Mouse (Mus musculus) CH12.LX (cell line): ENCODE measurements around the gene Filip1l. TPM values are rescaled to one million over a fixed set of nuclear protein-coding genes. Genes with fewer than 3 reads are reported as not detected.

Experiments
- DNase-seq: peaks from one replicate; pipeline ENCODE4 v3.0.0-alpha.2; 2013; ENCODE audit errors: extremely low read depth
- H3K27ac ChIP-seq: 2 replicates; pipeline ENCODE4 v1.5.1; 2012; ENCODE audit warnings: low read depth, mild to moderate bottlenecking, control low read depth, moderate library complexity; ENCODE audit not compliant: insufficient read depth
- H3K27me3 ChIP-seq: replicated peaks from 2 replicates; pipeline ENCODE3; 2012; ENCODE audit warnings: inconsistent platforms
- H3K36me3 ChIP-seq, 2 experiments: replicated peaks in 1 of 2; 2 replicates each; pipeline versions ENCODE3 to v1.6.1; 2012; ENCODE audit warnings: inconsistent platforms in 1 of 2, low read length in 1 of 2, mild to moderate bottlenecking in 1 of 2, mixed read lengths in 1 of 2, moderate library complexity in 1 of 2; ENCODE audit not compliant: control insufficient read depth in 1 of 2, insufficient read depth in 1 of 2
- H3K4me1 ChIP-seq, 2 experiments: 2 replicates each; pipeline ENCODE4 v1.6.1; 2012; ENCODE audit warnings: inconsistent platforms in 1 of 2, moderate library complexity in 1 of 2; ENCODE audit not compliant: insufficient read depth in 2 of 2, control insufficient read depth in 1 of 2
- H3K4me2 ChIP-seq: 2 replicates; pipeline ENCODE4 v1.6.1; 2012; ENCODE audit warnings: low read depth, mild to moderate bottlenecking, control low read depth; ENCODE audit not compliant: poor library complexity, insufficient read depth, severe bottlenecking
- H3K4me3 ChIP-seq, 3 experiments: fragments of 150-350 bp in 1 of 3; sonication (generic) in 1 of 3; replicated peaks in 1 of 3; 2 replicates each; pipeline versions ENCODE3 to v1.5.1; 2011 to 2012; ENCODE audit warnings: low read depth in 2 of 3, low read length in 2 of 3, mild to moderate bottlenecking in 2 of 3, moderate library complexity in 2 of 3, control low read depth in 1 of 3, improper control_type of control experiment in 1 of 3, inconsistent platforms in 1 of 3, mixed read lengths in 1 of 3; ENCODE audit not compliant: poor library complexity in 1 of 3
- H3K79me2 ChIP-seq: replicated peaks from 2 replicates; pipeline ENCODE4 v1.6.1; 2012; ENCODE audit warnings: mild to moderate bottlenecking, moderate library complexity; ENCODE audit not compliant: control insufficient read depth, poor library complexity, insufficient read depth, severe bottlenecking; ENCODE audit errors: extremely low read depth
- H3K9ac ChIP-seq: 2 replicates; pipeline ENCODE4 v1.6.1; 2012; ENCODE audit warnings: low read depth, mild to moderate bottlenecking, control low read depth, moderate library complexity; ENCODE audit not compliant: insufficient read depth
- H3K9me3 ChIP-seq: replicated peaks from 2 replicates; pipeline ENCODE3; 2012; ENCODE audit warnings: low read length, inconsistent platforms, mixed read lengths
- BHLHE40 ChIP-seq: IDR thresholded peaks from 2 replicates; pipeline ENCODE4 v1.6.1; 2011; ENCODE audit warnings: mild to moderate bottlenecking, low read depth, low read length, improper control_type of control experiment
- CHD1 ChIP-seq: IDR thresholded peaks from 2 replicates; pipeline ENCODE4 v1.6.1; 2012; ENCODE audit warnings: low read depth, low read length, improper control_type of control experiment, inconsistent platforms
- CHD2 ChIP-seq: IDR thresholded peaks from 2 replicates; pipeline ENCODE4 v1.6.1; 2011; ENCODE audit warnings: low read length, improper control_type of control experiment
- CTCF ChIP-seq, 2 experiments: IDR thresholded peaks in 1 of 2; conservative IDR thresholded peaks in 1 of 2; 2 replicates each; pipeline ENCODE4 v1.5.1; 2011 to 2012; ENCODE audit warnings: low read depth in 2 of 2, low read length in 2 of 2, improper control_type of control experiment in 1 of 2, inconsistent platforms in 1 of 2, mild to moderate bottlenecking in 1 of 2, moderate library complexity in 1 of 2
- EP300 ChIP-seq: IDR thresholded peaks from 2 replicates; pipeline ENCODE4 v1.6.1; 2011; ENCODE audit warnings: low read length, improper control_type of control experiment
- GABPA ChIP-seq: IDR thresholded peaks from 2 replicates; pipeline ENCODE4 v1.6.1; 2012; ENCODE audit warnings: low read depth, low read length, improper control_type of control experiment, inconsistent platforms; ENCODE audit not compliant: insufficient replicate concordance
- HCFC1 ChIP-seq: IDR thresholded peaks from 2 replicates; pipeline ENCODE4 v1.6.1; 2012; ENCODE audit warnings: low read depth, mild to moderate bottlenecking, inconsistent platforms, low read length, improper control_type of control experiment
- JUND ChIP-seq: conservative IDR thresholded peaks from 2 replicates; pipeline ENCODE4 v1.6.1; 2011; ENCODE audit warnings: low read depth, low read length, improper control_type of control experiment
- KAT2A ChIP-seq: IDR thresholded peaks from 2 replicates; pipeline ENCODE4 v1.6.1; 2012; ENCODE audit warnings: low read length, improper control_type of control experiment, inconsistent platforms; ENCODE audit not compliant: insufficient replicate concordance
- MAX ChIP-seq: IDR thresholded peaks from 2 replicates; pipeline ENCODE4 v1.6.1; 2011; ENCODE audit warnings: low read length, improper control_type of control experiment
- MEF2A ChIP-seq: IDR thresholded peaks from 2 replicates; pipeline ENCODE4 v1.6.1; 2014; ENCODE audit warnings: low read depth, mild to moderate bottlenecking, inconsistent platforms, low read length, improper control_type of control experiment, borderline replicate concordance
- MXI1 ChIP-seq: IDR thresholded peaks from 2 replicates; pipeline ENCODE4 v1.6.1; 2011; ENCODE audit warnings: mild to moderate bottlenecking, low read depth, low read length, improper control_type of control experiment
- MYC ChIP-seq: IDR thresholded peaks from 2 replicates; pipeline ENCODE4 v1.6.1; 2011; ENCODE audit warnings: low read depth, mild to moderate bottlenecking, improper control_type of control experiment, low read length
- NRF1 ChIP-seq: IDR thresholded peaks from 2 replicates; pipeline ENCODE4 v1.6.1; 2014; ENCODE audit warnings: low read depth, mild to moderate bottlenecking, inconsistent platforms, low read length, improper control_type of control experiment, moderate library complexity
- PAX5 ChIP-seq: IDR thresholded peaks from 2 replicates; pipeline ENCODE4 v1.6.1; 2012; ENCODE audit warnings: low read length, inconsistent platforms, mixed read lengths
- POLR2A ChIP-seq: IDR thresholded peaks from 2 replicates; pipeline ENCODE4 v1.6.1; 2011; ENCODE audit warnings: low read depth, mild to moderate bottlenecking, improper control_type of control experiment, low read length
- RAD21 ChIP-seq: IDR thresholded peaks from 2 replicates; pipeline ENCODE4 v1.6.1; 2011; ENCODE audit warnings: low read depth, mild to moderate bottlenecking, low read length, improper control_type of control experiment, moderate library complexity
- RCOR1 ChIP-seq: conservative IDR thresholded peaks from 2 replicates; pipeline ENCODE4 v1.6.1; 2012; ENCODE audit warnings: low read depth, mild to moderate bottlenecking, inconsistent platforms, low read length, improper control_type of control experiment
- TBP ChIP-seq: conservative IDR thresholded peaks from 2 replicates; pipeline ENCODE4 v1.6.1; 2011; ENCODE audit warnings: low read depth, low read length, improper control_type of control experiment
- TCF12 ChIP-seq: IDR thresholded peaks from 2 replicates; pipeline ENCODE4 v1.6.1; 2014; ENCODE audit warnings: low read depth, mild to moderate bottlenecking, inconsistent platforms, low read length, improper control_type of control experiment
- UBTF ChIP-seq: IDR thresholded peaks from 2 replicates; pipeline ENCODE4 v1.6.1; 2012; ENCODE audit warnings: low read depth, mild to moderate bottlenecking, inconsistent platforms, low read length, improper control_type of control experiment, moderate library complexity
- dilution Hi-C: fragments of 300-500 bp; cut with MboI; formaldehyde crosslinking; loops from 2 replicates; pipeline ENCODE4 v1.14.3; 2020; ENCODE audit warnings: low sequenced_read_pairs; ENCODE audit not compliant: extremely low pct_unique_long_range_greater_than_20kb, extremely low pct_ligation_motif_present
- in situ Hi-C: fragments of 300-500 bp; cut with MboI; formaldehyde crosslinking; loops from 3 replicates; pipeline ENCODE4 v1.14.3; 2019; ENCODE audit warnings: low sequenced_read_pairs, low pct_ligation_motif_present, low pct_unique_long_range_greater_than_20kb, mixed read lengths
- polyA plus RNA-seq: library from polyadenylated mRNA; unstranded; fragments of >175 nt; gene quantifications from 2 replicates; pipeline ENCODE4 v1.2.1, GENCODE M21; 2012; ENCODE audit warnings: low read depth; ENCODE audit not compliant: insufficient read length
- total RNA-seq, 2 experiments: library from RNA; depleted of rRNA; stranded (reverse); fragments of 300-350 nt in 1 of 2; fragments of >200 nt in 1 of 2; gene quantifications; 2 replicates each; pipeline ENCODE4 v1.2.3; 2012 to 2014

The Filip1l gene
- total and polyA plus RNA-seq, 3 experiments, result 2.1 to 17.6 (median 5.7) TPM

GRCm38 (mm10) chr16:57426680-57427079, 73.8 kb downstream of the Filip1l start:
- in situ Hi-C loops, result no loop called here
- Histone ChIP-seq H3K4me1 (peaks cover 21 to 82% of the 10 kb centered on the region in 2 experiments), H3K27me3 (no peaks in the 10 kb centered on the region), H3K79me2 (no peaks in the 10 kb centered on the region), H3K9me3 (no peaks in the 10 kb centered on the region), H3K4me2 (no peak overlapping the region), H3K36me3 (no peaks in the 10 kb centered on the region), H3K9ac (no peak overlapping the region), H3K27ac (no peak overlapping the region), H3K4me3 (no peak overlapping the region)
- DNase-seq, result no peak
- TF ChIP-seq GABPA (no peak), UBTF (no peak), POLR2A (no peak), CHD1 (no peak), MYC (no peak), MAX (no peak), BHLHE40 (no peak), RCOR1 (no peak), CTCF (conservative IDR thresholded peaks at IDR 0.05 in 1 of 2, IDR thresholded peaks at IDR 0.05 in 1 of 2; ENCODE audit: low read depth in 2 of 2, low read length in 2 of 2) (no peak), CHD2 (no peak), RAD21 (no peak), EP300 (no peak), TBP (no peak), MXI1 (no peak), HCFC1 (no peak)
- dilution Hi-C loops, result no loop called here

- H3K4me2 ChIP-seq, result no peak overlapping the region
- no peak for DNase-seq
- dilution Hi-C loops (no loop called here), in situ Hi-C loops (no loop called here)
- H3K9me3 ChIP-seq, result no peaks in the 10 kb centered on the region
- no peak overlapping the region for H3K27ac ChIP-seq
- TF ChIP-seq PAX5 (no peak), KAT2A (no peak), MEF2A (no peak), TCF12 (no peak), JUND (no peak), CTCF (conservative IDR thresholded peaks at IDR 0.05 in 1 of 2, IDR thresholded peaks at IDR 0.05 in 1 of 2; ENCODE audit: low read depth in 2 of 2, low read length in 2 of 2) (no peak), NRF1 (no peak)
- H3K9ac ChIP-seq, result no peak overlapping the region
- H3K4me1 ChIP-seq, result peaks cover 18 to 76% of the 10 kb centered on the region in 2 experiments
- no peaks in the 10 kb centered on the region for H3K36me3 ChIP-seq
- H3K79me2 ChIP-seq, result no peaks in the 10 kb centered on the region
- no peak overlapping the region for H3K4me3 ChIP-seq
- no peaks in the 10 kb centered on the region for H3K27me3 ChIP-seq
Measured at GRCm38 (mm10) chr16:57427516-57428285, 74.8 kb downstream of the Filip1l start.
